Mouse (Mus musculus) neural tube, embryonic 10.5 days (tissue): ENCODE measurements around the gene Prkar2a.
A peak's percentile ranks its signal among the peaks of the same experiment; 100 is the strongest.

Source experiments
- DNase-seq: peaks from one replicate; pipeline ENCODE4 v3.0.0-alpha.2; 2017; ENCODE audit warnings: low spot score; ENCODE audit errors: extremely low spot score

The Prkar2a gene

DNA sequence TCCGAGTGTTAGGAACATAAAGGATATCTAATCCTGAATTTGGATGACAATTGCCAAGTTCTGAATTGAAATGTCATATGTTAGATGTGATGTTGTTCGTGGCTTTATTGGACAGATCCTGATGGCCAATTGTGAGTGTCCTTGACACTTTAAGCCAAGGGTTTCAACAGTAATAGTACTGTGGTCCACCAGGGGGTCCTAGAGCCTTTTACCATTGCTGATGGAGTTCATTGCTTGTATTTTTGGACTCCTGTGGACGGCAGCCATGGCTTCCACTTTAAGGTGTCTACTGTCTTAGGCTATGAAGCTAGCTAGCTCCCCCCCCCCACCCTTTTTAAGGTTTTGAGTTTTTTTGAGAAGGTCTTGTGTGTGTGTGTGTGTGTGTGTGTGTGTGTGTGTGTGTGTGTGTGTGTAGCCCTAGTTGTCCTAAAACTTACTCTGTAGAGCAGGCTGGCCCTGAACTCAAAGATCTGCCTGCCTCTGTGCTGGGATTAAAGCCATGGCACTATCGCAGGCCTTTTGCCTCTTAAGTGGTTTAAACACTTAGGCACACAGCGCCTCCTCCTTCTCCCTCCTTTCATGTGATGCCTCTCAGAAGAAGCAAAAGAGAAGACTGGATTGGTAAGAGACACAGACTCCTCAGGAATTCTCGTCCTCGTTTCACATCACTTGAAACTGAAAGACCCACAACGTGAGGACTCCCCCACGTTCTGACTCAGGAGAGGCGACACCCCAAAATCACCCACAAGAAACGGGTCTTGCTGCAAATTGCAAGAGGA is 63.2 kb downstream of the Prkar2a start:
- no peak for DNase-seq

DNA sequence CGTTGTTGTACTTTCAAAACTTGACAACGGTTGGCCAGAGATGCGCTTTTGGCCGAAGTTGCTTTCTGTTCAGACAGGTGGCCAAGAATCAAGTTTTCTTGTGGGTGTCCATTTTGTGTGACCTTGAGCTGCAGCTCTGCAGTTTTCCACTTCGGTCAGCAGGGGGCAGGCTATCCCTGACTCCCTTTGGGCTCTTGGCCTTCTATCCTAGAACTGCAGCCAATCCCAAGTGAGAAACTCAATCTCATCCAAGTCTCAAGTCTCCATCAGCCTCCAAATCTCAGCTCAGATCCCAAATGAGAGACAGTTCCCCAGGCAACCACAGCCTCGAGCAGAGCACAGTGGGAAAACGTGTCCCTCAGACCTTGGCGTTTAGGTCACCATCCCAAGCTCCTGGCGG is 64.2 kb downstream of the Prkar2a start:
- DNase-seq = peak; percentile 36

DNA sequence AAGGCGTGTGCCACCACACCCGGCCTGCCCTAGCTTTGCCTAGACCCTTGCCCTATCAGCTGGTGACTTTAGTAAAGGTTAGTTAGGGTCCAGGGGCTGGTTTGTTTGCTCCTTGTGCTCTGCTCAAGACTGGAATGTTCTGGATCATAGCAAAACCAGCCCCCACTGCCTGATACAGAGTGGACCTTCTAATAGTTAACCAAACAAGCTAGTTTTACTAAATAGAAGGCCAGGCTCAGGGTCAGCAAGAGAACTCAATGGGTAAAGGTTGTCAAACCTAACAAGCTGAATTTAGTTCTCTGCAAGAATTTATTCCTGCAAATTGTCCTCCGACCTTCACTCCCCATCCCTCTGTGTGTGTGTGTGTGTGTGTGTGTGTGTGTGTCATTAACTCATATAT is 64.9 kb downstream of the Prkar2a start:
- no peak for DNase-seq

DNA sequence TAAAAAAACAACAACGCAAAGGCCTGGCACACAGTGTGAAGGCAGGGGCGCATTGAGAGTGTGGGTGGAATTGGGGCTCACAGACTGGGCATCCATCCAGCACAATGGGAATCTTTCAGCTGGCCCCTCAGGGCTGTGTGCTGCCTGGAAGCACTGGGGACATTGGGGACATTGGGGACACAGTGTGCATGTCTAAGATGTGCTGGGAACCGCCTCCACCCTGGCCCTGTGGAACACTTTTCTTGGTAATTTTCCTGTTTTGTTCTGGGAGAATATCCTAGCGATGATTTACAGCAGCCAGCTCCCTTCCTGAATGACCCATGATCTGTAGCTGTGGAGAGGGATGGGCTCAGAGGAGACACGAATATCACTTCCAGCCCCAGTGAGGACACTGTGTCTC is 65.3 kb downstream of the Prkar2a start:
- DNase-seq = no peak

DNA sequence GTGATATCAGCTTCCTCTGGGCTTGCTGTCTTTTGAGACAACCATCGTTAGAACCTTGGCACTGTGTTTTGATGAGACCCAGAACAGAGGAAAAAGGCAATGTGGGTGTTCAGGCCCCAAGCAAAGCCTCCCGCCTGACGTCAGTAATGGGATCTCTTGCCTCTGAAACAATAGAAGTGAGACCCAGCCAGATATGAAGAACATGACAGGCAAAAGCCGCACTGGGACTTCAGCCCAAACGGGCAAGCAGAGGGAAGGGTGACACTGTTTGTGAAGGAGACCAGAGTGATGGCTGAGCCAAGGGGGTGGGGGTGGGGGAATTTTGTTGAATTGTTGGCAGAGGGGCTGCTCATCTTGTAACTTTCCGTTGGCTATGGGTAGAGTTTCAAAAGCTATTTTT is 68.3 kb downstream of the Prkar2a start:
- no peak for DNase-seq

DNA sequence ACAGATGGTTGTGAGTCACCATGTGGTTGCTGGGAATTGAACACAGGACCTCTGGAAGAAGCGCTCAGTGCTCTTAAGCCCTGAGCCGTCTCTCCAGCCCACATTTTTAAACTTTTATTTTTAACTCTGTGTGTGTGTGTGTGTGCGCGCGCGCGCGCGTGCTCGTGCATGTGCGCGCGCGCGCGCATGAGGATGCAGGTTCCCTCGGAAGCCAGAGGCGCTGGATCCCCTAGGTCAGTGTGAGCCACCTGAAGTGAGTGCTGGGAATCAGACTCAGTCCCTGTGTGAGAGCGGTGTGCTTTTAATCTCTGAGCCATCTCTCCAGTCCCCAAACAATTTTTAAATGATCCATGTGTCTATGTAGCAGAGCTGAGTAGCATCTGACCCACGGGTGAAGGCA is 70.0 kb downstream of the Prkar2a start:
- no peak for DNase-seq

DNA sequence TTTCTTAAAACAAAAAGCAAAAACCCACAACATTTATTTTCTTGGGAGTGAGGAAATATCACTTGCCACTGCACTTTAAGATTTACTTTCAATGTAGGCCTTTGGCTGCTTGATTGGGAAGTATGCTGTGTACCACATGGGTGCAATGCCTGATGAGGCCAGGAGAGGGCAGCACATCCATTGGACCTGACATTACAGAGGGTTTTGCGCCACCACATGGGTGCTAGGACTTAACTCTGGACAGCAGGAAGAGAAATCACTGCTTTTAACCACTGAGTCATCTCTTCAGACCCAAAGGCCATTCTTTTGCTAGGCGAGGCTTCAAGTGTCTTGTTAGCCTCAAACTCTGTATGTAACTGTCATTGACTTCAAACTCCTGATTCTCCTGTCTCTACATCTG is 70.7 kb downstream of the Prkar2a start:
- peak; percentile 45 for DNase-seq

DNA sequence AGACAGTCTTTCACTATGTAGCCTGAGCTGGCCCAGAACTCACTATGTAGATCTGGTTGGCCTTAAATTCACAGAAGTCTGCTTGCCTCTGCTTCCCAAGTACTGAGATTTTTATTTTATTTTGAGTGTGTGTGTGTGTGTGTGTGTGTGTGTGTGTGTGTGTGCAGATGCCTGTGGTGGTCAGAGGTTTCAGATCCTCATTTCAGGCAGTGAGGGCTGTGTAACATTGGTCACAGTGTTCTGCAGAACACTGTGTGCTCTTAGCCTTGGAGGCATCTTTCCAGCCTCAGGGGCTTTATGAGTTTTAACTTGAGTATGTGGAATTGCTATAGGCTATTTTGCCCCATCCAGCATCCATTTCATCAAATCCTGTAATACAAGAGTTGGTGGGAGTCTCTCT is 72.4 kb downstream of the Prkar2a start:
- DNase-seq = no peak

DNA sequence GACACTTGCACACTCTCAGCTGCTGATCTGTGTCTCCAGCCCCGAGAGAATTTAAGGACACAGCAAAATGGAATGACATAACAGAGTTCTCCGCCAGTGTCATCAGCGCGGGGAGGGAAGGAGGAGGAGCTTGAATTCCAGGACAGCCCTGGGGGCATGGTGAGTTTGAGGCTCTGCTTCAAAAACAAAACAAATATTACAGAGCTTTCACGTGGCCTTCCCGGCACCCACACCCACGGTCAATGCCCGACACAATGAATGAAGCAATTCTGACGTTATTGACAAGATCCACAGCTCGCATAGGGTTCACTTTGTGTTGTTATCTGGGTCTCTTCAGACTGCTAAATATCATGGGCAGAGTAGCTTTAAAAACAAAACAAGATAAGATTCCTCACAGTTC is 75.9 kb downstream of the Prkar2a start:
- no peak for DNase-seq

DNA sequence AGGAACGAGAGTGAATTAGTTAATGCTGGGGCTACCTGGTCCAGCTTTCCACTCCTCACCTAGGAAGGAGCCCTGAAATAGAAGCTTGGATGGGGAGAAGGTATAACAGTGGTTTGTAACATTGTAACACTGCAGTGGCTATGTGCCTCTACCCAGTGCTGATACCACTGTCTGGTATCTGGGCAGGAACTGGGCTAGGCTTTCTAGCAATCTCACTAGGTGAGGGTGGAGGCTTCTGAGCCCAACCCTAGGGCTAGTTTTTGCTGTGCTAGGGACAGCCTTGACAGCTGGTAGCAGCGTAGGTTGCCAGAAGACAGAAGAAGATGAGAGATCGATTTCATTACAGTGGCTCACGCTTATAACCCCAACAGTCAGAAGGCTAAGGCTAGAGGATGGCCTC is 87.5 kb downstream of the Prkar2a start:
- DNase-seq = no peak

DNA sequence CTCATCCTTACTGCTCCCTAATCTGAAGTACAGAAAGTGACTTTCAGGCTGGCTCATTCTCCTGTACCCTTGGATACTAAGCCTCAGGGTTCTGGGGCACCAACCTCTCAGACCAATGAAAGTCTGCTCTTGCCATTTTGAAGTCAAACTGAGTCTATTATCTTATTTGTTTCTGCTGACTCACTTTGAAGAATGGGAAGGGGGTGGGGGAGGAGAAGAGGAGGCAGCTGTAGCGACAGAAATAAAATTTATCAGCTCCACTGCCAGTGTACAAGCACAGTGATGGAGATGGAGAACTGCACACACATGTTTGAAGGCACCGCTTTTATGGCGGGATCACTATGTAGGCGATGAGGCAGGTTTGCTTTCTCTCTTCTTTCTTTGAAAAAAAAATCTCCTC is 88.2 kb downstream of the Prkar2a start:
- no peak for DNase-seq

DNA sequence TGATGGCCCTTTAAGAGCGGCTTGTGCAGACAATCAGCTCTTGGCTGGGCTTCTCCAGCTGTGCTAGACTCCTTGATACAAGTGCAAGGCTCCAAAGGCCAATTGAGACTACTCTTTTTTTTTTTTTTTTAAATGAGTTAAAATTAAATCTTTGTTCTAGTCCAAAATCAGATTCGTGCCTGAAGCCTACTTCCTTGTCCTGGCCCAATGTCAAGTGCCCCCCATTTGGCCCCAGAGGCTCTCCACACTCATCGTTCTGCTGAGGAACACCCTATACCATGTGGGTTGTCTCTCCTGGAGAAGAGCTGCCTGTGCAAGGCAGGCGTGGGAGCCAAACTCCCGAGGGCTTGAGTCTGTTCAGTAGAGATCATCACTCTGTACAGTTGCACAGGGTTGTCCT is 91.8 kb downstream of the Prkar2a start:
- DNase-seq = no peak

DNA sequence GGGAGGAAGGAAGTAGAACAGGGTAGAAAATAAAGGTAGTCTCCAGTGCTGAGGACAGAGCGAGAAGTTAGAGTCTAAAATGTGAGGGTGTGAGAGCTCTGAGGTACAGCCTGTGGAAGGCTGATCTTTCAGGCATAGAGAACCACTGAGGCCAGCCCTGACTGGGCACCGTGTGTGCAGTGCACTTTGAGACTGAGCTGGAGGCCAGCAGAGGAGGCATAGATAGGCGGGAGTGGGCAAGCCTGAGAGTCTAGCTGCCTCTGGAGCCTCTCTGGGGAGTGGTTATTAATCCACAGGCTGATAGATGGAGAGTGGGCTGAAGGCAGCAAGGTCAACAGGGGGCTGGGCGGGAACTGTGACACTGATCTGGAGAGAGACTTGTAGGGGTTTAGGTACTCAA is 92.8 kb downstream of the Prkar2a start:
- no peak for DNase-seq

DNA sequence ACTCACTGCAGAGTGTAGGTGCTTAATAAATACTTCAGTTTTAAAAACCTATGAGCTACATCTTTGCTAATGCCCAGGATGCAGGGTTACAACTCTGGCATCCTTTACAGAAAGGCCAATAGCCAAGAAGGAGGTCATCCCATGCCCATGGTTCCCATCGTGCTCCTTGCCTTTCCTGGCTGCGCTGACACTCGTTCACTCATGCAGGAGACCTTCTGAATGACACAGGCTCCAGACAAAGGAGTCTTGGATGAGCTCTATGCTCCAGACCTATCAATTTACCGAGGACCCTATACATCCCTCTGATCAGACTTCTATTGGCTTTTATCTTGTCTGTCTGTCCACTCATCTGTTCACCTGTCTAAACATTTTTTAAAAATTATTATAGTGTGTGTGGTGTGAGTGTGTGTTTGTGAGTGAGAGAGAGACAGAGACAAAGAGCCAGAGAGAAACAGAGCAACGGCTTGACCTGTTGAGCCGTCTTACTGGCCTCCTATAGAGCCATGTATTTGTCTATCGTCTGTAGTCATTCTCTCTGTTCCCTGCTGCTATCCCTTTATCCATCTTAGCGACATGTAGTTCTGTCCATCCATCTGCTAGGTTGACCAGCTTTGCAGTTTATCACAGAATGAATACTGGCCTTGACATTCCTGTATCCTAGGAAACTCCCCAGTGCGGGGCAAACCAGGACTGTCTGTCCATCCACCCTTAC is 93.9 kb downstream of the Prkar2a start:
- DNase-seq = no peak

DNA sequence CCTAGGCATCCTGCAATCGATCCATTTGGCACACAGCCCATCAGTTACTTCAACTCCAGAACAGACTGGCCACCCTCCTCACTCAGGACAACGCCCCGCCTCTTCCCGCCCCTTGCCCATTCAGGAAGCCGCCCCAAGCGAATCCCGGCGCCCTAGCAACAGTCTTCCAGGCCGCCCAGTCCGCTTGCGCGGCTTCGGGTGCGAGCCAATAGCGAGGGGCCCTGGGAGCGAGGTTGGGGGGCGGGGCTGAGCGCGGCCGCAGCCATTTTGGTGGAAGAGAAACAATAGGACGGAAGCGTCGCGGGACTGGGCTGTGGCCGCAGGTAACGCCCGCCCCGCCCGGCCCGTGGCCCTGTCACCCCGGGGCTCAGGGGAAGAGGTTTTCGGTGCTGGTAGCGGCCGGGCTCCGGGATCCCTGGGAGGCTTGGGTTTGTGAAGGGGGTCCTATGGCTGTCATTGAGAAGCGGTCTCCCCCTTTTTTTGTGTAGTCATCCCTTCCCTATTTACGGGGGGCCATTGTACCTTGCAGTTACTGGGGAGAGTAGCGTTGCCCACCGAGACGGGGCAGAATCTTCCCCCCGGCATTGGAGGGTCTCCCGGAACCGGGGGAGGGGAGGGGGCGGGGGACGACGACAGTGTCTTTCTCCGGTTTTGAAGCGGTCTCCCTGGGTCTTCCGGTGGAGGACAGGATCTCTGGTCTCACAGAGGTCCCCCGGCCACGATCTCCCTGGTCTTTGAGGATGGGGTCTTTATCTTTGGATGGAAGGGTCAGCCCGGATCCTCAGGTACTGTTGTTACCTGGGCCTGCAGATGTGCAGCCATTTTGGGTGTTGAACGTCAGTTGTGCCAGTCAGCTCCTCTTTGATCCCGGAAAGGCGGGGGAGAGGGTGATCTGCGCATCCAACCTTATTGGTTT is 94.7 kb downstream of the Prkar2a start, which contains the start of gene Ip6k2:
Gene Ip6k2, plus strand, starts transcription at position 249 of the 916 bp plus-strand sequence.
- peak; percentile 99 for DNase-seq

DNA sequence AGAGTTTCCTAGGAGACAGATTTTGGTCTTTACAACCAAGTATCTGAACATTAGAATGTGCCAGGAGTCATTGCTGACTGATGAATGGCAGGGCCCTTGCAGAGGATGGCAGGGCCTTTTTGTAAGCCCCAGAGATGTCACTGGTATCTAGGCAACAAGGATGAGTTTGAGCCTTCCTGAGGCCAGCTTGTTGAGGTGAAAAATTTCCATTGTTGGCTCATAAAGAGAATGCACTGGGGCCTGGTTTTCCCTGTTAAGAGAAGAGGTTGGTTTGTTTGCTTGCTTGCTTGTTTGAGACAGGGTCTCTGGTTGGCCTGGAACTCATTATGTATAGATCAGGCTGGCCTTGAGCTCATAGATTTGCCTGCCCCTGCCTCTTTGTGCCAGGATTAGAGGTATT is 96.3 kb downstream of the Prkar2a start:
- DNase-seq = peak; percentile 31

DNA sequence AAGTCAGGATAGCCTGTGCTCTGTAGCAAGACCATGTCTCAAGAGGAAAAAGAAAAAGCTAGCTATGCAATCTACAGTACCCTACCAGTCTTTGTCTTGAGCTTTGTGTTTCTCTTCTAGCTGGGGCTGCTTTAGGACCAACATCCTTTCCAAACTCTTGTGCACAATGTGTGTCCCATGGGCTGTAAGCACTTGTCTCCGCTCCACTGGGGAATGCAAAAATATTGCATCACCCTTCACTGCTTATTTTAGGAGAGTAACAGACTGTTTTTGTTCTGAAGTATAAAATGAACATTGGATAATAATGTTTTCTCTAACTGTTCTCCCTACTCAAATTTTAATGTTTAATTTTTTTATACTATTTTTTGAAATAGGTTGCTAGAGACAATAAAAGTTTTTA is 97.4 kb downstream of the Prkar2a start:
- DNase-seq = no peak

DNA sequence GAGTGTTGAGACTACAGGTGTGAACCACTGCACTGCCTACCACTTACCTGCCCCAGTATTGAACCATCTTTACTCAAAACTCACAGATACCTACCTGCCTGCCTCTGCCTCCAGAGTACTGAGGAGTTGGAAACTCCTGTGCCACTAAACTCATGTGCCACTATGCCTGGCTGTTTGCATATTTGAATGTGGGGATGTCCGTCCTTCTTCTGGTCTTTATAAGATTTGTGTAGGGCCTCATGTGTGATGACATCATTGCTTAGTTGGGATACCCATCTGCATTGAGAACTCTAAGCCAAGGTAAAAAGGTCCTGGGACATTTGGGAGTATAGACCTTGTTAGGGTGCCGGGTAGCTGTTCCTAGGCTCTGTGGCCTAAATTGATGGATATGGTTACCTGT is 98.0 kb downstream of the Prkar2a start:
- DNase-seq = no peak

DNA sequence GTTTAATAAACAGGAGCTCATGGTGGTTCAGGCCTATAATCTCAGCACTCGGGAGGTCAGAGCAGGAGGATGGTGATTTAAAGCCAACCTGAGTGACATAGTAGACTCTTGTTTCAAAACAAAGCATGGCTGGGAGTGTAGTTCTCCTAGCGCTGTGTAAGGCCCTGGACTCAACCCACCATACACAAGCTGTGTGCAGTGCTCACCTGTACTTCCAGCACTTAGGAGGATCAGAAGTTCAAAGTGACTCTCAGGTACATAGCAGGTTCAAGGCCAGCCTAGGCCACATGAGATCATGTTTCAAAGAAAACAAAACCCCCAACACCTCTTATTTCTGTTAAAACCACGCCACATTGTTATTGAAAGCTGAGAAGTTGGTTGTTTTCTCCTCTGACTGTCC is 99.6 kb downstream of the Prkar2a start:
- no peak for DNase-seq

DNA sequence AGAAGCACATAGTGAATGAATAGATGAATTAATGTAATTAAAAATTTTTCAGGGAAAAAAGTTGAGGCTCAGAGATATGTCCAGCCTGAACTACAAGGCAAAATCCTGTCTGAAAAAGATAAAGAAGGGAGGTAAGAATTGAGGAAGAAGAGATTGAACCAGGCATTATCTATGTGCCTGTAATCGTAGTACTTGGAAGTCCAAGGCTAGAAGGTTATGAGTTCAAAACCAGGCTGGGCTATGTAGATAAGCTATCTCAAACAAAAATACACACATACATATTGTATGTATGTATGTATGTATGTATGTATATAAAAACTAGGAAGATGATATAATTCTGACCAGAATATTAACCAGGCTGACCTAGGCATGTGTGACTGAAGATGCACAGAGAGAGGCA is 103.2 kb downstream of the Prkar2a start:
- DNase-seq = no peak

DNA sequence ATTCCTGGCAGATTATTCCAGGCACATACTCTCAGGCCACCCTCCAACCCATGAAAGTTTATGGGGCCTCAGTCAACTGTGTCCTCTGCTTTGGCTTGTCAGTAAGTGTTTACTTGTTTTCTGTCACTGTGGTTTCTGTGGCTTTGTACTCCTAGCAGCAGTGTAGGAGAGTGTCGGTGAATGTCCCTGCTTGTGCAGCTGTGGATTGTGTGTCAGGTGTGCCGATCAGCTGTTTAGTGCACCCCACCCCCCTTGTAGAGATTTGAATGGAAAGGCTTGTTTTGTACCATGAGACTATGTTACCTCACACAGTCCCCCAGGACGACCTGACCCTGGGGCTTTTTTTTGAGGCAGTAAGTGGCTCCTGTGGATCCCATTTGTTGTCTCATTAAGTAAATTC is 103.6 kb downstream of the Prkar2a start:
- no peak for DNase-seq

DNA sequence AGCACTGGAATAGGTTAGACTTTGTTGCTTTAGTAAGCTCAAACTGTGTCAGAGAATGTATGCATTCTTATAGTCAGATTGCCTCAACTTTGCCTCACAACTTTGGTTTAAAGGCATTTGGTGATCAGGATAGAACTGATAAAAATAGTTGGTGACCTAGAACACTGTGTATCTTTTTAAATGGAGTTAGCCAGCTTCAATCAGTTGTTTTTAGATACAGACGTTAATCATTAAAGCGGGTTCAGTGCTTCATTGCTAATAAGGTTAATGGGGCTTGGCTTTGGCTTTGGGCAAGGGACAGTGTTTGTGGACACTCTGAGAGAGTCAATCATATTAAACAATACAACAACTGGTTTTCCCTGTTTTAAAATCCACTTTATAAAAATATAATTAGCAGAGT is 106.2 kb downstream of the Prkar2a start:
- DNase-seq = no peak
